8 mouse cellular contexts compared by ENCODE assay signal in genomic region chr1:126830031-126830927, GRCm38 (mm10). TPM values are rescaled to one million over a fixed set of nuclear protein-coding genes. Genes with fewer than 3 reads are reported as not detected.
DNase-seq lines count a peak whose midpoint lies in the region; ATAC-seq and TF ChIP-seq lines count a peak whose summit lies in the region.

TSS of gene Nckap5 (minus strand) at chr1:126830799.

- no peaks in the 10 kb centered on the region for H3K9me3 ChIP-seq in hindbrain, embryonic 15.5 days
- H3K9me3 ChIP-seq in lung, postnatal 0 days (ENCODE audit: low read length), result no peaks in the 10 kb centered on the region

- no peaks in the 10 kb centered on the region for H3K36me3 ChIP-seq in hindbrain, embryonic 15.5 days
- no peaks in the 10 kb centered on the region for H3K36me3 ChIP-seq in lung, postnatal 0 days (ENCODE audit: insufficient read depth, low read length)

- no peak within 1 kb of the TSS for H3K27ac ChIP-seq in cortical plate, adult 2 months (ENCODE audit: insufficient read depth, low read length)
- peak within 1 kb of the TSS; percentile 68 for H3K27ac ChIP-seq in hindbrain, embryonic 15.5 days (replicated peaks)
- peak within 1 kb of the TSS; percentile 51 for H3K27ac ChIP-seq in lung, postnatal 0 days (ENCODE audit: low read length)

- peak; percentile 72 for TF ChIP-seq EP300 in lung, postnatal 0 days (IDR thresholded peaks at IDR 0.05)

- peak; percentile 82 for ATAC-seq in hindbrain, embryonic 15.5 days (ENCODE audit: low FRiP score, low read depth)
- peak; percentile 83 for ATAC-seq in lung, postnatal 0 days

- H3K4me2 ChIP-seq in hindbrain, embryonic 15.5 days, result peak within 1 kb of the TSS; percentile 62
- H3K4me2 ChIP-seq in lung, postnatal 0 days (replicated peaks; ENCODE audit: low read depth, low read length), result peak within 1 kb of the TSS; percentile 67

- peaks cover 14% of the 10 kb centered on the region; the same call in 1 of the 2 replicates for H3K27me3 ChIP-seq in hindbrain, embryonic 15.5 days
- H3K27me3 ChIP-seq in lung, postnatal 0 days (replicated peaks; ENCODE audit: insufficient read depth, low read length), result no peaks in the 10 kb centered on the region

- H3K4me3 ChIP-seq in cortical plate, adult 2 months (ENCODE audit: insufficient read depth, low read length), result peak within 1 kb of the TSS; percentile 26
- H3K4me3 ChIP-seq in hindbrain, embryonic 15.5 days, result peak within 1 kb of the TSS; percentile 32
- H3K4me3 ChIP-seq in lung, postnatal 0 days (ENCODE audit: low read depth, low read length), result peak within 1 kb of the TSS; percentile 38

- no peak for TF ChIP-seq CTCF in cortical plate, adult 2 months (IDR thresholded peaks at IDR 0.05; ENCODE audit: extremely low read depth, insufficient read depth, low read length)
- no peak for TF ChIP-seq CTCF in lung, postnatal 0 days (IDR thresholded peaks at IDR 0.05)

- no peak for TF ChIP-seq POLR2A in cortical plate, adult 2 months (IDR thresholded peaks at IDR 0.05; ENCODE audit: extremely low read depth, insufficient read depth, low read length)

- WGBS in hindbrain, embryonic 15.5 days, result under 1% methylated on average over 35 of the region's 35 CpGs
- WGBS in lung, postnatal 0 days, result under 1% methylated on average over 35 of the region's 35 CpGs

- DNase-seq in WW6 (ENCODE audit: low read depth, low spot score), result peak; percentile 1
- DNase-seq in gastrocnemius, adult 8-10 months (ENCODE audit: low spot score in 2 of 2), result peak; percentile 53 to 64
- peak; percentile 40 to 82 for DNase-seq in layer of hippocampus, postnatal 25 days (ENCODE audit: extremely low spot score in 1 of 2, low spot score in 1 of 2)
- peak; percentile 95 for DNase-seq in lung, postnatal 0 days (ENCODE audit: low spot score)
- DNase-seq in retina, postnatal 7 days (ENCODE audit: low read depth, low spot score), result peak; percentile 23
- DNase-seq in yolk sac, embryonic 10.5 days (ENCODE audit: low spot score), result peak; percentile 23

- no peak within 1 kb of the TSS for H3K9ac ChIP-seq in hindbrain, embryonic 15.5 days
- peak within 1 kb of the TSS; percentile 13; the same call in 1 of the 2 replicates for H3K9ac ChIP-seq in lung, postnatal 0 days (replicated peaks; ENCODE audit: low read depth)

- no peaks in the 10 kb centered on the region for H3K4me1 ChIP-seq in cortical plate, adult 2 months (ENCODE audit: control insufficient read depth, insufficient read depth, low read length)
- H3K4me1 ChIP-seq in hindbrain, embryonic 15.5 days (replicated peaks), result peaks cover 20% of the 10 kb centered on the region
- 0 out of 2 replicates have a peak, but pooled peaks cover 4% of the 10 kb centered on the region for H3K4me1 ChIP-seq in lung, postnatal 0 days (ENCODE audit: insufficient read depth, low read depth, low read length)

RNA-seq across cellular contexts. Expression of gene Nckap5, which starts in this region (rescaled TPM):
- polyA plus RNA-seq in cortical plate, adult 2 months (2012; rRNA removed), result 3.1 and 3.8 TPM in 2 replicates
- total RNA-seq in gastrocnemius, adult 8-10 months (2022), result 1 to 10 TPM in 2 of 4 experiments, under 1 TPM in 2; 0.46 to 1.6 (median 0.97) TPM
- polyA plus RNA-seq in hindbrain, embryonic 15.5 days (2015; fragmentation: Nextera tagmentation; extraction: Ambion mirVana), result 11.7 and 15.5 TPM in 2 replicates
- total RNA-seq in layer of hippocampus, postnatal 25 days (2021), result 10 to 100 TPM in 1 of 2 experiments, 1 to 10 TPM in 1; 9.1 to 13.8 TPM
- polyA plus RNA-seq in lung, postnatal 0 days (2015; fragmentation: Nextera tagmentation; extraction: Ambion mirVana), result 26.0 and 37.0 TPM in 2 replicates

Comparison
In these comparisons a context has a peak if more than half of its experiments do, and no peak if none do; other contexts are left out.
1. DNase-seq: peak in every context shown above with its lines; median percentile 95 in lung, postnatal 0 days; 61 in layer of hippocampus, postnatal 25 days; 58 in gastrocnemius, adult 8-10 months; 23 in retina, postnatal 7 days; 23 in yolk sac, embryonic 10.5 days; 1 in WW6.